Mouse (Mus musculus) T-cell, adult 2 months (primary cell): ENCODE measurements around the gene Gm5849.
"Not testable (repeated sequence)": the region's sequence is repeated elsewhere in the genome, so short reads cannot be mapped to it uniquely, and the experiment has no call there.

Experiments used
- DNase-seq: peaks from one replicate; pipeline ENCODE4 v3.0.0; 2022; ENCODE audit warnings: low spot score

Gm5849 gene

GRCm38 (mm10) chr3:90777776-90778175 lies at the start of gene Gm5849:
Gm5849 (minus strand) TSS chr3:90777876.
- DNase-seq: not testable (repeated sequence)

GRCm38 (mm10) chr3:90749658-90750057 lies 28.0 kb downstream of the Gm5849 start:
- DNase-seq: no peak

- DNase-seq: no peak
These were observed 51.1 kb downstream of the Gm5849 start, which contains the start of gene Pglyrp4 for GRCm38 (mm10) chr3:90726606-90727005. Pglyrp4 (plus strand) TSS chr3:90726906.
